Mouse (Mus musculus): ENCODE measurements at regions not wholly inside any gene's neighbourhood (a gene's known extent, or its start where the extent isn't known, plus 50 kb on each side); places are given as distances from the start of the nearest gene placed in this dataset.

- DNase-seq (ENCODE audit: low read depth), result no peak
Observed at GRCm38 (mm10) chr9:43387397-43387796, 76.7 kb downstream of the Trim29 start.

GRCm38 (mm10) chr9:43389491-43390083 lies 78.9 kb downstream of the Trim29 start:
- no peak for DNase-seq (ENCODE audit: low read depth)

- no peak for DNase-seq (ENCODE audit: low read depth)
Observed at GRCm38 (mm10) chr9:43392467-43393064, 81.9 kb downstream of the Trim29 start.

GRCm38 (mm10) chr9:43394204-43394603 lies 83.6 kb downstream of the Trim29 start:
- no peak for DNase-seq (ENCODE audit: low read depth)

GRCm38 (mm10) chr9:43395209-43395608 lies 84.6 kb downstream of the Trim29 start:
- no peak for DNase-seq (ENCODE audit: low read depth)

GRCm38 (mm10) chr9:43396566-43396965 lies 85.9 kb downstream of the Trim29 start:
- no peak for DNase-seq (ENCODE audit: low read depth)

GRCm38 (mm10) chr9:43408493-43408892 lies 97.8 kb downstream of the Trim29 start:
- no peak for DNase-seq (ENCODE audit: low read depth)

- no peak for DNase-seq (ENCODE audit: low read depth)
Observed at GRCm38 (mm10) chr9:43412473-43412872, 101.8 kb downstream of the Trim29 start.

GRCm38 (mm10) chr9:43419993-43420715 lies 109.5 kb downstream of the Trim29 start:
- DNase-seq (ENCODE audit: low read depth), result no peak

- no peak for DNase-seq (ENCODE audit: low read depth)
Observed at GRCm38 (mm10) chr9:43427007-43427406, 116.4 kb downstream of the Trim29 start.

- DNase-seq (ENCODE audit: low read depth), result no peak
Observed at GRCm38 (mm10) chr9:43433953-43434352, 123.3 kb downstream of the Trim29 start.

- no peak for DNase-seq (ENCODE audit: low read depth)
Observed at GRCm38 (mm10) chr9:43438476-43438875, 127.8 kb downstream of the Trim29 start.

GRCm38 (mm10) chr9:43440959-43441510 lies 130.4 kb downstream of the Trim29 start:
- DNase-seq (ENCODE audit: low read depth), result no peak

GRCm38 (mm10) chr9:43445491-43445890 lies 134.8 kb downstream of the Trim29 start:
- DNase-seq (ENCODE audit: low read depth), result no peak

GRCm38 (mm10) chr9:43447372-43447771 lies 136.7 kb downstream of the Trim29 start:
- no peak for DNase-seq (ENCODE audit: low read depth)

- no peak for DNase-seq (ENCODE audit: low read depth)
Observed at GRCm38 (mm10) chr9:43448981-43449380, 138.3 kb downstream of the Trim29 start.

GRCm38 (mm10) chr9:43453953-43454582 lies 143.4 kb downstream of the Trim29 start:
- DNase-seq (ENCODE audit: low read depth), result no peak

- no peak for DNase-seq (ENCODE audit: low read depth)
Observed at GRCm38 (mm10) chr9:43457736-43458135, 147.1 kb downstream of the Trim29 start.

- no peak for DNase-seq (ENCODE audit: low read depth)
Observed at GRCm38 (mm10) chr9:43461131-43461530, 150.5 kb downstream of the Trim29 start.

- DNase-seq (ENCODE audit: low read depth), result no peak
Observed at GRCm38 (mm10) chr9:43463445-43464090, 152.9 kb downstream of the Trim29 start.

- DNase-seq (ENCODE audit: low read depth), result no peak
Observed at GRCm38 (mm10) chr9:43465129-43465528, 154.5 kb downstream of the Trim29 start.

GRCm38 (mm10) chr9:43465731-43466330 lies 155.2 kb downstream of the Trim29 start:
- DNase-seq (ENCODE audit: low read depth), result no peak
